Mouse (Mus musculus) lung, postnatal 0 days (tissue): ENCODE results near the gene Poc1a. TPM values are rescaled to one million over a fixed set of nuclear protein-coding genes. Genes with fewer than 3 reads are reported as not detected.

Experiments used
- ATAC-seq: fragments of 200-750 bp; cut with Nextera tagmentation; 2 replicates; pipeline ENCODE4 v1.8.0; 2017; ENCODE audit warnings: moderate library complexity
- DNase-seq: peaks from one replicate; pipeline ENCODE4 v3.0.0-alpha.2; 2016; ENCODE audit warnings: low spot score
- H3K27ac ChIP-seq: fragments of 300-500 bp; sonication (generic); 2 replicates; pipeline ENCODE4 v1.5.1; 2014; ENCODE audit warnings: antibody characterized with exemption, mild to moderate bottlenecking, low read length, mixed read lengths
- H3K27me3 ChIP-seq: fragments of 300-500 bp; sonication (generic); replicated peaks from 2 replicates; pipeline ENCODE4 v1.6.1; 2014; ENCODE audit warnings: low read length, mixed read lengths; ENCODE audit not compliant: insufficient read depth
- H3K36me3 ChIP-seq: fragments of 300-500 bp; sonication (generic); 2 replicates; pipeline ENCODE4 v1.6.1; 2014; ENCODE audit warnings: low read length, mixed read lengths; ENCODE audit not compliant: insufficient read depth
- H3K4me1 ChIP-seq: fragments of 300-500 bp; sonication (generic); 2 replicates; pipeline ENCODE4 v1.6.1; 2014; ENCODE audit warnings: antibody characterized with exemption, low read depth, low read length, mixed read lengths; ENCODE audit not compliant: insufficient read depth
- H3K4me2 ChIP-seq: fragments of 300-500 bp; sonication (generic); replicated peaks from 2 replicates; pipeline ENCODE4 v1.6.1; 2014; ENCODE audit warnings: low read depth, mild to moderate bottlenecking, low read length, moderate library complexity, mixed read lengths
- H3K4me3 ChIP-seq: fragments of 300-500 bp; sonication (generic); 2 replicates; pipeline ENCODE4 v1.5.1; 2014; ENCODE audit warnings: low read depth, low read length
- H3K9ac ChIP-seq: fragments of 300-500 bp; sonication (generic); replicated peaks from 2 replicates; pipeline ENCODE4 v1.6.1; 2014; ENCODE audit warnings: low read depth, mild to moderate bottlenecking
- H3K9me3 ChIP-seq: fragments of 300-500 bp; sonication (generic); 2 replicates; pipeline ENCODE4 v1.6.1; 2016; ENCODE audit warnings: low read length, mixed read lengths
- CTCF ChIP-seq: IDR thresholded peaks from 2 replicates; pipeline ENCODE4 v1.5.1; 2016; ENCODE audit warnings: antibody characterized with exemption, mild to moderate bottlenecking
- EP300 ChIP-seq: IDR thresholded peaks from 2 replicates; pipeline ENCODE4 v1.6.1; 2016; ENCODE audit warnings: antibody characterized with exemption, mild to moderate bottlenecking, control low read depth
- whole genome bisulfite sequencing: fragments of 180-500 bp; shearing (Covaris S2); extraction: QIAGEN DNeasy Blood & Tissue Kit; methylation state at CpG from one replicate; pipeline ENCODE4 v1.1.7; 2014; 5-methylcytosine and 5-hydroxymethylcytosine counted together
- polyA plus RNA-seq: library from polyadenylated mRNA; unstranded; fragments of >200 nt; fragmentation: Nextera tagmentation; extraction: Ambion mirVana; gene quantifications from 2 replicates; pipeline ENCODE4 v1.2.1, GENCODE M21; 2015

Gene Poc1a
- polyA plus RNA-seq, 1 experiment from 2014 or later, result 9.9 TPM

- peak overlapping the region; percentile 82 for H3K27ac ChIP-seq
These were observed 44.6 kb upstream of the Poc1a start for GRCm38 (mm10) chr9:106236156-106236817.

GRCm38 (mm10) chr9:106236818-106237211, 44.0 kb upstream of the Poc1a start:
- DNase-seq (peak; percentile 92), ATAC-seq (peak; percentile 85)
- Histone ChIP-seq H3K9me3 (no peaks in the 10 kb centered on the region), H3K4me3 (no peak overlapping the region), H3K4me2 (no peak overlapping the region), H3K36me3 (peaks cover 68% of the 10 kb centered on the region), H3K27me3 (no peaks in the 10 kb centered on the region), H3K4me1 (peaks cover 7% of the 10 kb centered on the region), H3K9ac (no peak overlapping the region), H3K27ac (peak overlapping the region; percentile 82)
- peak; percentile 72 for TF ChIP-seq EP300
- no peak for TF ChIP-seq CTCF
- 35% methylated on average over 3 of the region's 3 CpGs for WGBS

More at GRCm38 (mm10) chr9:106236156-106236817, 44.6 kb upstream of the Poc1a start:
- TF ChIP-seq CTCF, result peak; percentile 9; the same call in 1 of the 2 replicates
- no peak for TF ChIP-seq EP300
- H3K4me2 ChIP-seq, result no peak overlapping the region
- no peaks in the 10 kb centered on the region for H3K9me3 ChIP-seq
- peak; percentile 8; the same call in 1 of the 2 replicates for ATAC-seq
- H3K4me1 ChIP-seq, result peaks cover 7% of the 10 kb centered on the region
- H3K36me3 ChIP-seq, result peaks cover 63% of the 10 kb centered on the region
- peak; percentile 50 for DNase-seq
- H3K4me3 ChIP-seq, result no peak overlapping the region
- 81% methylated on average over 23 of the region's 23 CpGs for WGBS
- no peak overlapping the region for H3K9ac ChIP-seq
- no peaks in the 10 kb centered on the region for H3K27me3 ChIP-seq

- H3K4me3 ChIP-seq, result no peak overlapping the region
- H3K4me2 ChIP-seq, result no peak overlapping the region
- H3K4me1 ChIP-seq, result peaks cover 7% of the 10 kb centered on the region
- 63% methylated on average over 8 of the region's 8 CpGs for WGBS
- TF ChIP-seq CTCF (no peak), EP300 (no peak)
- H3K36me3 ChIP-seq, result peaks cover 74% of the 10 kb centered on the region
- H3K9ac ChIP-seq, result no peak overlapping the region
- no peak for DNase-seq
- peak overlapping the region; percentile 82 for H3K27ac ChIP-seq
- no peaks in the 10 kb centered on the region for H3K27me3 ChIP-seq
- H3K9me3 ChIP-seq, result no peaks in the 10 kb centered on the region
- ATAC-seq, result no peak
These were observed 43.5 kb upstream of the Poc1a start for GRCm38 (mm10) chr9:106237401-106237800.

- H3K4me3 ChIP-seq, result no peak overlapping the region
- 91% methylated on average over 10 of the region's 10 CpGs for WGBS
- DNase-seq, result no peak
- no peak overlapping the region for H3K4me2 ChIP-seq
- peak overlapping the region; percentile 82; the same call in 1 of the 2 replicates for H3K27ac ChIP-seq
- H3K9me3 ChIP-seq, result no peaks in the 10 kb centered on the region
- no peaks in the 10 kb centered on the region for H3K27me3 ChIP-seq
- H3K4me1 ChIP-seq, result peaks cover 10% of the 10 kb centered on the region
- ATAC-seq, result no peak
- H3K9ac ChIP-seq, result no peak overlapping the region
- peaks cover 71% of the 10 kb centered on the region for H3K36me3 ChIP-seq
- TF ChIP-seq EP300 (no peak), CTCF (no peak)
These were observed 43.0 kb upstream of the Poc1a start for GRCm38 (mm10) chr9:106237878-106238277.

- ATAC-seq, result no peak
- H3K4me2 ChIP-seq, result no peak overlapping the region
- H3K27ac ChIP-seq, result no peak overlapping the region
- H3K4me1 ChIP-seq, result peaks cover 18% of the 10 kb centered on the region
- H3K4me3 ChIP-seq, result no peak overlapping the region
- H3K36me3 ChIP-seq, result peaks cover 42% of the 10 kb centered on the region
- no peaks in the 10 kb centered on the region for H3K27me3 ChIP-seq
- no peaks in the 10 kb centered on the region for H3K9me3 ChIP-seq
- no peak for DNase-seq
- TF ChIP-seq EP300 (no peak), CTCF (peak; percentile 33)
- WGBS, result 82% methylated on average over 10 of the region's 10 CpGs
- H3K9ac ChIP-seq, result no peak overlapping the region
These were observed 39.2 kb upstream of the Poc1a start for GRCm38 (mm10) chr9:106241541-106242164.

- Histone ChIP-seq H3K4me2 (peak overlapping the region; percentile 14), H3K4me3 (no peak overlapping the region), H3K9ac (no peak overlapping the region), H3K36me3 (peaks cover 36% of the 10 kb centered on the region), H3K4me1 (peaks cover 15% of the 10 kb centered on the region), H3K27ac (peak overlapping the region; percentile 78), H3K9me3 (no peaks in the 10 kb centered on the region), H3K27me3 (no peaks in the 10 kb centered on the region)
- TF ChIP-seq CTCF, result no peak
- no peak; the same call in 1 of the 2 replicates for TF ChIP-seq EP300
- 46% methylated on average over 19 of the region's 19 CpGs for WGBS
- DNase-seq, result peak; percentile 77
- ATAC-seq, result peak; percentile 60
These were observed 37.9 kb upstream of the Poc1a start for GRCm38 (mm10) chr9:106242813-106243488.
